Mouse (Mus musculus) granulocyte monocyte progenitor cell, adult 5-6 weeks (primary cell): ENCODE measurements around the gene Snx20. TPM values are rescaled to one million over a fixed set of nuclear protein-coding genes. Genes with fewer than 3 reads are reported as not detected.

Experiments
- ATAC-seq: replicated peaks from 2 replicates; pipeline ENCODE4 v1.8.0; 2016; ENCODE audit warnings: mild to moderate bottlenecking, moderate TSS enrichment, inconsistent platforms; ENCODE audit not compliant: poor library complexity, severe bottlenecking
- total RNA-seq, 2 experiments: library from RNA; stranded (forward) in 1 of 2; stranded (reverse) in 1 of 2; fragments of 200-712, 200-1000 nt in 1 of 2; fragments of >200 nt in 1 of 2; fragmentation: Nextera tagmentation in 1 of 2; gene quantifications; 2 replicates each; pipeline ENCODE4 v1.2.3; 2014 to 2017

Snx20 gene
- 17.6 and 25.0 TPM in 2 replicates for total RNA-seq (2014; fragmentation: Nextera tagmentation)
- total RNA-seq (2017): 9.9 and 10.9 TPM in 2 replicates

DNA sequence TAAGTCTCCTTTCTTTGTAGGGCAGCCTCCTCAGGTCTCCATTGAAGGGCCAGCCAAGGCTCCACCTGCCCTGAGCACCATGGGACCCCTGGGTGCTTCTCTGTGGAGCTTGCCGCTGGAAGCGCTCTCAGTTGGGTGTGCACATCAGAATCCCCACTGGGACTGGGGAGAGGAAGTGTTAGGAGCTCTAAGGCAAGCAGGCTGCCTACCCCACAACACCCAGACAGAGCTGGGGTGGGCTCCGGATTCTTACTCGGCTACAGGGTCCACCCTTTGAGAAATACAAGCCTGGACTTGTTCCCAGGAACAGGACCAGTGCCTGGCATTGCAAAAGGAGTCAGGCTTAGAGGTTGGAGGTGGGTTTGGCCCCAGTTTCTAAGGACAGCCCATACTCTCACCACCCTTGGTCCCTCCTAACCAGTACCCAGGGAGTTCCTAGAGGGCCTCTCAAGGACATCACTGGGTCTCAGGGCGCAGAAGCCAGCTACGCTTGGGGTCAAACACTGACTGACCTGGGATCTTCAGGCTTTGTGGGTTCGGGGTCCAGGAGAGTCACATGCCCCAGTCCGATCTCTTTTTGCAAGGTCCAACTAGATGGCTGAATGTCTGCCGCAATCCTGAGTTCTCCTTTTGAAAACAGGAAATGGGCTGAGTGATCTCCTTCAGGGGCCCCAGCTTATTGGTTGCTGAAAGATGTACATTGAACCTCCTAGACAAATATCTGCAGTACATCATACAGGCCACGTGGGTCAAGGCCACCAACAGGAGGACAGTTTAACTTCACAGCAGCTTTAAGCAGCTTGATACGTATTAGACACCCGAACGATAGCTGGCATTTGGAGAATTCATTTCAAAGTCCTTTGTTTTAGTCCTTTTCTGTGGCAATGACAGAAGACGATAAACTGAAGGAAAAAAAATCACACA is at the start of gene Snx20:
TSS of gene Snx20 (minus strand) at position 655 of the 924 bp plus-strand sequence.
- peak; percentile 71 for ATAC-seq

DNA sequence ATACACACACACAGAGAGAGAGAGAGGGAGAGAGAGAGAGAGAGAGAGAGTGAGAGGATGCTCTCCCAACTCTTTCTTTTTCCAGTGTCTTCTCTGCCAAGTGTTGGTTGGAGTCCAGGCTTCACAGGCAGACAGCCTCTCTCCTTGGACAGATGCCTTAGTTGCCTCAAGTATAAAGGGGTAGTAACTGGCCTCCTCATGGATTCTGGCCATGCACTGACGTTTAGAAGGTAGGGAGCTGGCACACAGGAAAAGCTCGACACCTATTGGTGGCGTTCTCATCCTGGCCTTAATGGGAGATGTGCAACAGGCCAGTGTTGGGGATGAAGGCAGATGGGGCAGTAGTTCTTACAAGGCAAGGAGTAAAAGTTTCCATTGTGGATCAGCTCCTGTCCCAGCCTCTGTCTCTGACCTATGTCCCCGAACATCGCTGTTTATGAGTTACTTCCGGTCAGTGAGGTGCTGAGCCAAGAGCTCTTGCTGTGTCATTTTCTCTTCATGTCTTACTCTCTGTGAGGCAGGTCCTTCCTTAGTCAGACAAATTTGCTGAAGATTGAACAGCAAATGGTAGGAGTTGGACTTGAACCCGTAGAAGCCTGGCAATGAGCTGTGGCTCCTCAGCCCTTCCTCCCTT is 47.8 kb upstream of the Snx20 start:
- no peak for ATAC-seq

DNA sequence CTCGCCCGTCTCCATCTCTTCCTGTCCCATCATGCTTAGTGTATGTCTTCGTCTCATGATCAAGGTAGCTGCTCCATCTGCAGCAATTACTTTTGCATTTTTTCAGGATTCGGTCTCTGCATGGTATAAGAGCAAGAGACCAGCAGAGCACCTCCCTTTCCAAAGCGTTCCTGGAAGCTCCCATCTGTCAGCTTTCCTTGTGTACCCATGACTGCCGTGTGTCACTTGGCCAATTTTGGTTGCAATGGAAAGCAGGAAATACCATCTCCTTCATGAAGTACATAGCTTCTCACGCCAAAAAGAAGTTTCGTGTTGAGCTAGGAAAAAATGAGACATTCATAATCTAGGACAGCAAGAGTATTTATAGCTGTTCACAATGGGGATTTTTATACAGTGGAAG is 45.1 kb upstream of the Snx20 start:
- no peak for ATAC-seq

DNA sequence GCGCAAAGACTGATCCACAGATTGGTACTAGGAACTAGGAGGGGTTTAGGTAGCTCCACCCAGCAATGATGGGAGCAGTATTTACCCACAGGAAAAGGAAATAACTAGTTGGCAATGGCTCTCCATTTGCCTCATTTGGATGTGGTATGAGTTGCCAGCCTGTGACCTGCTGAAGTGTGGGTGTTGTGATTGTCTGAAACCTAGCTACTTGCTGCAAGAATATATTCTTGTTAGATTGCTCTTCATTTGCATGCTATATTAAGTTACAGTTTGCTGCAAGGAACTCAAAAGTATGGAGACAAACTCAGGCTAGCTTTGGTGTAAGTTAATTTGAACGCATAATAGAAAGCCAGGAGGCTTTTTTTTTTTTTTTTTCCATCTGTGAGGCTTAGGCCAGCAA is 44.6 kb upstream of the Snx20 start:
- no peak for ATAC-seq

DNA sequence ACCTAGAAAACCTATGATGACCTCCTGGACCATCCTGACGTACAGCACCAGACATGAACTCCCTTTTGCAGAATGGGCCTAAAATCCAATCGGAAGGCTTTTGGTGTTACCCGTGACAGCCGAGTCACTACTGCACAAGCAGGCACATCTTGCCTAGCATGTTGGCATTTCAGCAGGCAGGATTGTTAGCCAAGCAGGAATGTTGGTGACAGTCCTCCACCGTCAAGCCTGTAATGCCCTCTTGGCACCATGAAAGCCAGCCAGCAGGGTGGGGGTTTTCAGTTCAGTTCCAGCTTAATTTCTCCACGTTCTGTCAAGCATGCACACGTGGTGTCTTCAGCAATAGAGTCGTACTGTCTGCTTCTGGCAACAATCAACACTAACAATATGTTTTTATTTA is 41.1 kb upstream of the Snx20 start:
- ATAC-seq: no peak

DNA sequence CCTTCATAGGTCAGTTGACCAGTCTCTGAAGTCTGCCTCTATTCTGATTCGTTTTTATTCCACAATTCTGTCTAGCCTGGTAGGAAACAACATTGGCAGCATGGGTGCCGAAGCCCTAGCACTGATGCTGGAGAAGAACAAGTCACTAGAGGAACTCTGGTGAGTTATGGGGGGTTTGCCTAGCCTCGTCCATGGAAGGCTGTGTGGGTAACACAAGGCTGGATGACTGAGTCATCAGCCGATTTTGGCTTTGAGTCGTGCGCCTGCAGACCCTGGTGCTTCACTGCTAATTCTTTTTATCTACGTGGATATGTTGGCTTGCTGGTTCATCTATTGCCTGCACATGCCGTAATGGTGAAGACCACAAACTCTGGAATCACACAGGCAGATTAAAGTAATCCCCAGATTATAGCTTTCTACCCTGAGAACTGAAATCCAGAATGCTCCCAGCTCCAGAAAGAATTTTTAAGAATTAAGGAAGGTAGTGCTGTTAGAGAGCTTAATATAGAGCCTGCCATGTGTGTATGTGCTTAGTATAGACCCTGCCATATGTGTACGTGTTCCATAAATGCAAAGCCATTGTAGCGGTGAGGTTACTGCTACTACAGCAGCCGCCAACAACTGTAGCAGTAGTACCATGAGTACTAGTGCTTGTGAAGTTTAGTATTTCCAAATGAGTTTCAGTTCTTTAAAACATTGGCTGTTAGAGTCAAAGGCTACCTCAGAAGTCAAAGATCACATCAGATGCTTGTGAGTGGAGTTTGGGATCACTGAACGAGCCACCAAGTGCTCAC is 39.6 kb upstream of the Snx20 start:
- peak; percentile 72 for ATAC-seq

DNA sequence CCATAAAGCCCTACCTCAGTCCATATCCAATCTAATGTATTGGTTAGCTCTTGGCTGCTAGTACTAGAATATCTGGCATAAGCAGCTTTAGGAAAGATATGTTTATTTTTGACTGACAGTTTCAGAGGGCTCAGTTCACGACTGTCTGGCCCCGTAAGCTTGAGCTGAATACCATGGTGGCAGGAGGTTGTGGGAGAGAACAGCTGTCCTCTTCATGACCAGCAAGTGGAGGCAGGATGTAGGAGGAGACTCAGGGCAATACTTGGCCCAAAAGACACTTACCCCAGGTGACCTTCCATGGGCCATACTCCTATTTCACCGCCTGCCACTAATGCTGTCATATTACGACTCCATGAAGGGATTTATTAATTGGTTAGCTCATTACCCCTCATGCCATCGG is 37.9 kb upstream of the Snx20 start:
- no peak for ATAC-seq

DNA sequence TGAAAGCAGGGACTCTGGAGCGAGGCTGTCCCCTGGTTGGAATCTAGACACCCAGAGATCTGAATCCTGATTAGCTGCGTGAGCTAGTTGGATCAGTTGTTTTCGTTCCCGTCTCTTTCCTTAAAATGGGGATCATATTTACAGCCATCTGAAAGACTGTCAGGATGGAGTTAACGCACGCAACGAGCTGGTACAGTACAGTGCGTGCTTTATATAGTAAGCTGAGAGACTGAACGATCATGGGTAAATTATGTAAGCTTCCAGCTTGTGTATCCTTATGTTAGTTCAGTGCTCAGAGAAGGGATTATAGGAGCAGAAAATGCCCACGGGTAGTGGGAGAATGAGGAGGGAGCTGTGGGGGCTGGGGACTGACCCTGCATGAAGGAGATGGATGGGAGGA is 35.6 kb upstream of the Snx20 start:
- no peak for ATAC-seq

DNA sequence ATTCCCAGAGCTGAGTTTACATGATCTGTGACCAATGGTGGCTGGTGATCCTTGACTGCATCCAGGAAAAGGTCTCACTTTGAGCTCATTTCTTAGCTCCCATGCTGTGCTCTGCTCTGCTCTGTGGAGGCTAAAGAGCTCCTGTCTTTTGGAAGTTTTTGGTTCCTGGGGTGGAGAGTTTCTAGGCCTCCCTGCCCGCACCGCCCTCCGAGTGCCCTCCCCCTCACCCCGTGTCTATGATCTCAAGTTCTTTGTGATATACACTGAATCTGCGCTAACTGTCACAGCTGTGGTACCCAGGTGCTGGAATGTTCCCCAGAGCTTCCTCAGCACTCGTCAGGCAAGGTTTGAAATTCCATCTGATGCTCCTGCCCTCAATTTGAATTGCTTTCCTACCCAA is 34.9 kb upstream of the Snx20 start:
- no peak for ATAC-seq

DNA sequence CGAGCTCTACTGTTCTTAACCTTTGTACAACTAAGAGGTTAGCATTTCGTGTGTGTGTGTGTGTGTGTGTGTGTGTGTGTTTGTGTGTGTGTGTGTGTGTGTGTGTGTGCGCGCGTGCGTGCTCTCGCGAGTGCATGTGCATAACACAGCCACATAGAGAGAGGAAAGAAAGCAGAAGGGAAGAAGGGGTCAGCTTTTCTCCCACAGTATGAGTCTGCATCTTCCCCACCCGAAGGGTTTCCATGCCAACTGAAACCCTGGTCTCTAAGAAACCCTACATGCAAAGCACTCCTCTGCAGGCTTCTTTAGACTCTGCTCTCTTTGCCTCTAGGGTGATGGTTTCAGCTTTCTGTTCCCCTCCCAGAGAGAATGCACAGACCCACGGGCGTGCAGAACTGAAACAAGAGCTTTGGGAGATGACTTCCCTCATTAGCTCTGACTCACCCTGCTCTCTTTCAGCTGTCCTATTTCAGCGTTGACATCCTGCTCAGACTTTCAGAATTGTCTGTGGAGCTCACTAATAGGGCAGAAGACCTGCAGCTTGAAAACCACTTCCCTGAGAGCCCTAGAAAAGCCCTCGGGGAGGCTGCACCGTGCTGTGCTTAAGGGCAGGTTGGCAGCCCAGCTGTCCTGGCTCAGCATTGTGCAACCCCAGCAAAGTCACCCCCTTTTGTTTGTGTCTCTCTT is 32.6 kb upstream of the Snx20 start:
- ATAC-seq: peak; percentile 76

DNA sequence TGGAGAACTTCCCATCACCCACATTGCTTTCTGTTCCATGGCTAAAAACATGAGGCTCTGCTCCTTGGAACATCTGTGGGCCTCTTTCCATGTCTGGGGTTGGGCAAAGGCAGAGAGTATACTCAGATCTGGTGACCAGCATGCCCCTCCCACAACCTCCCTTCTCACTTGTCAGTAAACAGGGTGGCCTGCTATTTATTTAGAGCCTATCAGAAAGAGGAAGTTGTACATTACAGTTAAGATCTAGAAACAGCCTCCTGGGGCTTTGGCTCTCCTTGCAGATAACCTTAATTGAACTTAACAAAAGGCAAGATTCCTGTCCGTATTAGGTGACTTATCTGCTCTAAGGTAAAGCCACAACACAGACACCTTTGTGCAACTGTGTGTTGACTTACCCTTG is 30.5 kb upstream of the Snx20 start:
- peak; percentile 42 for ATAC-seq

DNA sequence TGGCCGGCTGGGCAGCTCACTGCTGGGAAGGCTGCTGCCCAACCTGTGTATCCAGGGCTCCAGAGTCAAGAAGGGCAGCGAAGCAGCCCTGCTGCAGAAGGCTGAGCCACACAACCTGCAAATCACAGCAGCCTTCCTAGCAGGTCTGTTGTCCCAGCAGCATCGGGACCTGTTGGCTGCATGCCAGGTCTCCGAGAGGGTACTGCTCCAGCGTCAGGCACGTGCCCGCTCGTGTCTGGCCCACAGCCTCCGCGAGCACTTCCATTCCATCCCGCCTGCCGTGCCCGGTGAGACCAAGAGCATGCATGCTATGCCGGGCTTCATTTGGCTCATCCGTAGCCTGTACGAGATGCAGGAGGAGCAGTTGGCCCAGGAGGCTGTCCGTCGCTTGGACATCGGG is 29.0 kb upstream of the Snx20 start:
- no peak for ATAC-seq

DNA sequence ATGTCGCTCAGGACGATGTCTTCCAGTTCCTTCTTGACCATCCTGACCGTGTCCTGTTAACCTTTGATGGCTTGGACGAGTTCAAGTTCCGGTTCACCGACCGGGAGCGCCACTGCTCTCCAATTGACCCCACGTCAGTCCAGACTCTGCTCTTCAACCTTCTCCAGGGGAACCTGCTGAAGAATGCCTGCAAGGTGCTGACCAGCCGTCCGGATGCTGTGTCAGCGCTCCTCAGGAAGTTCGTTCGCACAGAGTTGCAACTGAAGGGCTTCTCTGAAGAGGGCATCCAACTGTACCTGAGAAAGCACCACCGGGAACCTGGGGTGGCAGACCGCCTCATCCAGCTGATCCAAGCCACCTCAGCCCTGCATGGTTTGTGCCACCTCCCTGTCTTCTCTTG is 28.2 kb upstream of the Snx20 start:
- no peak for ATAC-seq

DNA sequence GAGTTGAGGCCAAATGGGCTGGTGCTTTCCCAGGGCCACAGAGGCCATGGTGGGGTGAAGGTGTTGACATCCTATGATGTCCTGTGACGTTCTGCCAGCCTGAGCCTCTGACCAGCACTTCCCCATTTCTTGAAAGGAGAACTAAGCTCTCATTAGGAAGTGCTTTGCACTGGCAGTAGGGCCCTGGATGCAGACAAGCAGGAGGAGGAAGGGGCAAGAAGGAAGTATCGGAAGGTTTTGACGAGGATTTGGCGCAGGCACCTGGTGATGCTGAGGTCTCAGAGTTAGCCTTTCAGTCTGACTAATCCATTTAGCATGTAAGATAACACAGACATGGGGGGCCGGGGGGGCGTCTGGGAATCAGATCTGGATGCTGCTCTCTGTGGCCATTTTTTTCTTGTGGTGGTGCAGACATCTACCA is 26.5 kb upstream of the Snx20 start:
- peak; percentile 91 for ATAC-seq

DNA sequence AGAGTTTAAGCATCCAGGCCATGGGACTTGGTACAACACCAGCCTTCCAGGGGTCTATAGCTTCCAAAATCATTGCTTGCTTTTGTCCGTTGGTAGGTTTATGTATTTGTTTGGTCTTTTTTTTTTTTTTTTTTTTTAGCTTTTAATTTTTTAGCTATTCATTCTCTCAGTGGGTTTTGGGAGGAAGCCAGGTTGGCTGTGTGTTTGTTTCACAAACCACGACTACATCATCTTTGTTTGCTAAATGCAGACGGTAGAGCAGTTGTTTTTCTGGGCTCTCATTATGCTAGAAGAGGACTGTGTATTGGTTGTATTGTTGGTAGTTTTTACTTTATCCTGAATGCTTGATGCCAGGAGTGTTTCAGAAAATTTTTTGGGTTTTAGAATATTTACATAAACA is 23.9 kb upstream of the Snx20 start:
- no peak for ATAC-seq

DNA sequence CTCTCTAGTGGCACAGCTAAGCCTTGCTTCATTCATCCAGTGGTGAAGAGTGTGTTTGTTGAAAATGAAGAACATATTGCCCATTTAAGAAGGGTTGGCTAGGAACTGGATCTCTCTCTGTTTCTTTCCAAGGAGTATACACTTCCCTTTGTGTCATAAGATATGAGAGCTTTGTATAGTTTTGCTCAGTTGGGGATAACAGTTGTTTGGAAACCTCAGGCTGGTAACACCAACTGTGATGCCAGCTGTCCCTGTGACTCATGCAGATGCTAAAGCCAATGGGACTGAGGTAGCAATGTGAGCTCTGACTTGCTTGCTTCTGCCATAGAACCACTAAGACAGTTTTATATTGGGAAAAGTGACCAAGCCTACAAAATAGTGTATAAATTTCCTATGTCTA is 19.4 kb upstream of the Snx20 start:
- ATAC-seq: peak; percentile 40

DNA sequence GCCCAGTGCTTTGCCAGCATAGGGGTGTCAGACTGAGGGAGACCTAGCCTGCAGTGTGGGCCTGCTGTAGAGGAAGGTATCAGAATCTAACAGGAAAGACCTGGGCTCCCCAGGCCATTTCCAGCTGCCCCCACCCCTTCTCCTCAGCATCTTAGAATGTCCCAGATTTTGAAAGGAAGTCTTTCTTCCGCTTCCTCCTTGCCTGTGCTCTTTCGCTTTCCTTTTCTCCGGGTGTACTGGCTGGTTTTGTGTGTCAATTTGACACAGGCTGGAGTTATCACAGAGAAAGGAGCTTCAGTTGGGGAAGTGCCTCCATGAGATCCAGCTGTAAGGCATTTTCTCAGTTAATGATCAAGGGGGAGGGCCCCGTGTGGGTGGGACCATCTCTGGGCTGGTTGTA is 15.2 kb upstream of the Snx20 start:
- ATAC-seq: peak; percentile 35

DNA sequence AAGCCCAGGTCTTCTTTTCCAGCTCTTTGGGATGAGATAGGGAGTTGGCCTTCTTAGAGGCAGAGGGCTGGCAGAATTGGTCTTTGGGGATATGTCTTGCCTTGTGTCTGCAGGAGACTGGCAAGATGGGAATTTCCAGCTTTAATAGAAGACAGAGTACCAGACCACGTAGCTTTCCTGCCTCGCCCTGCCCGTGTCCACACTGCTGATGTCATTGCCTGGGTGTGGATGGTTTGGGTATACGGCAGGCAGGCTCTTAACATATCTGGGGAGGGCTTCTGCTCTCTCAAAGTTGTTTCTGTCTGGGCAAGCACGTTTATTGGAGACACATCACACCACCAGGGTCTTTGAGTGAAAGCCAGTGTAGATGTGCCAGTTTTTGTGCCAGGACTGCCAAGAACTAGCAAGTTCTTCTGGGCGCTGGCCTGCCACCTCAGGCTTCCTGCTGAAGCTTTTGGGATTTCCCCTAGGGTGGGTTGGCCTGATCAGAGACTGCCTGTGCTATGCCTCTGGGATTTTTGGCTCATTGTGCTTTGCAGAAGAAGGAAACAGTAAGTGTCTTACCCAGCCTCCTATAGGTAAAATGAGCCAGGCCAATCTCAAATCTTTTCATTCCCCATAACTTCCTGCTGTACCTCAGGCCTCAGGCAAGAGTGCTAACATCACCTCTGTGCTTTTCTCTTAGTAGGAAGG is 14.2 kb upstream of the Snx20 start:
- ATAC-seq: no peak

DNA sequence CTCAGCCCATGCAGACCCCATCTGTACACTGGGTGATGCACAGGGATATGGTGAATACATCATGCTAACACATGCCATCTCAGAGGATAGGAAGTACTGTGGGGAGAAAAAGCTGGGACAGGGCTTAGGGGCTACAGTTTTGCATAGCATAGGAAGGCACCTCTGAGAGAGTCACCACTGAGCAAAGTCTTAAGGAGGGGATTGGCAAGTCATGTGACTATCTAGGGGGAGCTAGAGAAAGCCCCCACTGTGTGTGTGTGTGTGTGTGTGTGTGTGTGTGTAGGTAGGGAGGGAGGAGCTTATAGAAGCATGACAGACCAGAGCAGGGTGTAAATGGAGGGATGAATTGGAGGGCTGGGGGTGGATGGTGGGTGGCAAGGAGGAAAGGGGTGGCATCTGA is 12.4 kb upstream of the Snx20 start:
- no peak for ATAC-seq
